Mouse (Mus musculus) embryonic facial prominence, embryonic 13.5 days (tissue): ENCODE measurements at regions not wholly inside any gene's neighbourhood (a gene's known extent, or its start where the extent isn't known, plus 50 kb on each side); places are given as distances from the start of the nearest gene placed in this dataset.

Experiments used
- ATAC-seq: fragments of 200-750 bp; cut with Nextera tagmentation; 2 replicates; pipeline ENCODE4 v1.8.0; 2017; ENCODE audit warnings: low read depth; ENCODE audit not compliant: insufficient number of reproducible peaks, insufficient read depth, low FRiP score, low TSS enrichment
- H3K27ac ChIP-seq: fragments of 300-500 bp; sonication (generic); 2 replicates; pipeline ENCODE4 v1.5.1; 2015; ENCODE audit warnings: moderate library complexity, mild to moderate bottlenecking, inconsistent platforms
- H3K27me3 ChIP-seq: fragments of 300-500 bp; sonication (generic); 2 replicates; pipeline ENCODE4 v1.6.1; 2015; ENCODE audit warnings: mild to moderate bottlenecking, inconsistent platforms
- H3K36me3 ChIP-seq: fragments of 300-500 bp; sonication (generic); 2 replicates; pipeline ENCODE4 v1.6.1; 2015; ENCODE audit warnings: mild to moderate bottlenecking, inconsistent platforms
- H3K4me1 ChIP-seq: fragments of 300-500 bp; sonication (generic); 2 replicates; pipeline ENCODE4 v1.6.1; 2015; ENCODE audit warnings: inconsistent platforms
- H3K4me2 ChIP-seq: fragments of 300-500 bp; sonication (generic); 2 replicates; pipeline ENCODE4 v1.6.1; 2015; ENCODE audit warnings: moderate library complexity, mild to moderate bottlenecking, inconsistent platforms
- H3K4me3 ChIP-seq: fragments of 300-500 bp; sonication (generic); 2 replicates; pipeline ENCODE4 v1.5.1; 2015; ENCODE audit warnings: mild to moderate bottlenecking, inconsistent platforms
- H3K9ac ChIP-seq: fragments of 300-500 bp; sonication (generic); 2 replicates; pipeline ENCODE4 v1.6.1; 2015; ENCODE audit warnings: mild to moderate bottlenecking, inconsistent platforms
- H3K9me3 ChIP-seq: fragments of 300-500 bp; sonication (generic); 2 replicates; pipeline ENCODE4 v1.6.1; 2016; ENCODE audit warnings: inconsistent platforms
- WGBS: fragments of 180-500 bp; shearing (Covaris S2); methylation state at CpG from one replicate; pipeline ENCODE4 v1.1.7; 2015; ENCODE audit warnings: mixed read lengths; 5-methylcytosine and 5-hydroxymethylcytosine counted together

DNA sequence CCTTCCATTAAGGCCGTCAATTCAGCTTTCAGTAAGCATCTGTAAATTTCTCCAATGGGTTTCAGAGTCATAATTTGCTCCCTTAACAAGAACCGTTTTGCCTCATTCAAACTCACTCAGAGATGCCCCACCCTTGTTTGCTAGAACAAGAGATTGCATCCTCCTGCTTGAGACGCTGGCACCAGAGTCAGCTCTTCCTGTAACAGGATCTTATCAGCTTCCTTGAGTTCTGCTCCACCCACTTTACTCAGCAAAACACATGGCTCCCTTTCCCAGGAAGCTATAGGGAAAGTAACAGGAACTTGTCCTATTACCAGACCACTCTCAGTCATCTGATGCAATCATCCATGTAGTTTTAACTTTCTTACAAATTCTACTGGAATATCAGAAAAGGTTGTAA, 52.7 kb upstream of the Wscd1 start:
- 43% methylated on average over 3 of the region's 3 CpGs for WGBS
- no peak overlapping the region for H3K4me2 ChIP-seq
- no peak for ATAC-seq
- no peak overlapping the region for H3K9ac ChIP-seq
- H3K36me3 ChIP-seq = no peaks in the 10 kb centered on the region
- H3K9me3 ChIP-seq = no peaks in the 10 kb centered on the region
- H3K4me3 ChIP-seq = no peak overlapping the region
- no peak overlapping the region for H3K27ac ChIP-seq
- no peaks in the 10 kb centered on the region for H3K27me3 ChIP-seq
- H3K4me1 ChIP-seq = no peaks in the 10 kb centered on the region

DNA sequence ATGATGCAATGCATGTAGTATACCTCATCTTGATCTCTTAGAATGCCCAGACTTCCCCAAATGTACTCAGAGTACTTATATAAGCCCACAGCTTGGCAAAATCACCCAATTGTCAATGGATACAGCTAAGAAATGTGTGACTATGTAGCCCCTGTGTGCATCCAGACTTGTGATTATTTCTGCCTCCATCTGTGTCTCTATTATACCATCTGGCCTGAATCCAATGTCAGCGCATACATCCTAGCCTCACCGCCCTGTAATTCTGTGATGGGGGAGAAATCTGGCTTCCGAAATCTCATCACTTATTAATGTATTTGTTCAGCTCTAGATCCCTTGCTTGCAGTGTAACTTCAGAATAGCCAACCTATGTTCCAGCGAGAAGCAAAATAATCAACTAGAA, 50.9 kb upstream of the Wscd1 start:
- no peak overlapping the region for H3K27ac ChIP-seq
- H3K9me3 ChIP-seq = no peaks in the 10 kb centered on the region
- H3K9ac ChIP-seq = no peak overlapping the region
- no peaks in the 10 kb centered on the region for H3K36me3 ChIP-seq
- H3K4me1 ChIP-seq = no peaks in the 10 kb centered on the region
- ATAC-seq = no peak
- H3K4me2 ChIP-seq = no peak overlapping the region
- 92% methylated on average over 4 of the region's 4 CpGs for WGBS
- H3K4me3 ChIP-seq = no peak overlapping the region
- no peaks in the 10 kb centered on the region for H3K27me3 ChIP-seq
